Mouse (Mus musculus) right cerebral cortex, postnatal 25 days (tissue): ENCODE data around the gene Asnsd1.
"Not testable (repeated sequence)": the region's sequence is repeated elsewhere in the genome, so short reads cannot be mapped to it uniquely, and the experiment has no call there.

Experiments
- DNase-seq: peaks from one replicate; pipeline ENCODE4 v3.0.0; 2022

Gene Asnsd1

DNA sequence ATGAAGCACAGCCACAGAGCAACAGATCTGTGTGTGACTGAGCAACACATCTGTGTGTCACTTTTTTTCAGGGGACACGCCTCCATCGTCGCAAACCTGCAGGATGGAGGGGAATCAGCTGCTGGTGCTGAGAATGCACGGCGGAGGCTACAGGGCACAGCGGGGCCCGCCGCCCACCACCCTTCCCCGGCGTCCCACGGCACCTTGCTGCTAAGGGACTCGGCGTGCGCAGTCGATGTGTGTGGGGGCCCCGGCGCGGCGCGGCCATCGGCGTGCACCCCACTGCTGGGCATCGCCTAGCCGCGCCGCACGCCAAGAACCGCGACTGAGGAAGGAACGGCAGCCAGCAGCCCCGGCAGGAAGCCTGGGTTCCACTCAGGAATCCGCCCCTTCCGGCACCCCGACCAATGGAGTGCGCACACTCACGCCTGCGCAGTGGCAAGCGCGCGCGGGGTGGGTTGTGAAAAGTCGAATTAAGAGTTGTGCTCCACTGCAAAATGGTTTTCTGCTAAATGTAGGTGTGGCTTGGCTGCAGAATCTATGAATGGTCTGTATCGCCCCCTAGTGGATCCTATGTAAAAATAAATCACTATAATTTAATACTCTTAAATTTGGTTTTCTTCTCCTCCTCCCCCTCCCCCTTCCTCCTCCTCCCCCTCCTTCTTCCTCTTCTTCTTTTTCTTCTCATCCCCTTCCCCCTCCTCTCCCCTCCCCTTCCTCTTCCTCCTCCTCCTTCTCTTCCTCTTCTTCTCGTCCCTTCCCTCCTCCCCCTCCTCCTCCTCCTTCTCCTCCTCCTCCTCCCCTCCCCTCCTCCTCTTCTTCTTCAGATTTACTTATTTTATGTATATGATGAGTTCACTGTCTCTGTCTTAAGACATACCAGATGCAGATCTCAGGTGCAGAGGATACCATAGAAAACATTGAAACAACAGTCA lies at the start of gene Asnsd1, which contains the start of the genes Asdurf and Gm28551:
Gene Asnsd1 (minus strand): TSS at position 426 of the 935 bp plus-strand sequence.
Gene Asdurf (minus strand): TSS at position 293 of the 935 bp plus-strand sequence.
Gene Gm28551 (minus strand): TSS at position 341 of the 935 bp plus-strand sequence.
- peak; percentile 97 for DNase-seq

- DNase-seq, result peak; percentile 24
These were observed 41.6 kb upstream of the Asnsd1 start for GRCm38 (mm10) chr1:53393936-53394760.

DNA sequence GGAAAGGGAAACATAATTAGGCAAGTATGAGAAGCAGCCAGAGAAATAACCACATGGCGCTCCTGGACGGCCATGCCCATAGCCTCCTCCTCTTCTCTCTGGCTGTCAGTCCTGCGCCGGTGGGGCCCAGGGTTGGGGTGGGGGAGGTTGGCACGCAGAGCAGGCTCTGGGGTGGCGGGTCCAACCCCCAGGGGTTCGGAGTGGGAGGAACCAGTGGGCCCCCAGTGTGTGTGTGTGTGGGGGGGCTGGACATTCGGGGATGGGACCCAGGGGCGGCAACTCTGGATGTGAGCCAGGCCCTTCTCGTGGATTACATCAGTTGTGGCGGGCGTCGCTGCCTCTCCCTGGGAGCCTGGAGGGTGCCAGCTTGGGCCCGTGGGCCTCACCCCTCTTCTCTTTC lies 36.2 kb upstream of the Asnsd1 start:
- no peak for DNase-seq

- no peak for DNase-seq
These were observed 31.6 kb upstream of the Asnsd1 start for GRCm38 (mm10) chr1:53384085-53384688.

- DNase-seq, result no peak
These were observed 25.2 kb upstream of the Asnsd1 start for GRCm38 (mm10) chr1:53377731-53378130.

GRCm38 (mm10) chr1:53375965-53376364 lies 23.4 kb upstream of the Asnsd1 start:
- DNase-seq, result not testable (repeated sequence)

GRCm38 (mm10) chr1:53358988-53359387 lies 6.4 kb upstream of the Asnsd1 start:
- no peak for DNase-seq

DNA sequence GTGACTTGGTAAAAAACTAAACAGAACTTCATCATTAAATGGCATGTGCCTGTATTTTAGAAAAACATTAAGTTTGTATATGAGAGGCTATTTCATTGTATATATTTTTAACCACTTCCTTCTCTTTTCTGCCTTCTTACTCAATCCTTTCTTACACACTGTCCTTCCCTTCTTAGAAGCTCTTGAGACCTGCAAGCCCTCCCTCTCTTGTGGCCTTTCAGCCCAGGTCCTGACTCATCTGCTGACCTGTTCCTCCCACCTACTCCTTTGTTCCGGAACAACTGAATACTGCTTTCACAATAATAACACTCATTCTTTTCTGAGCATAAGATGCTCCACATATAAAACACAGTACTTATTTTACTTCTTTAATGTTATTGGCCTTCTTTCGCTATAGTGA lies 11.5 kb downstream of the Asnsd1 start:
- no peak for DNase-seq

GRCm38 (mm10) chr1:53337403-53337802 lies 15.1 kb downstream of the Asnsd1 start:
- not testable (repeated sequence) for DNase-seq

DNA sequence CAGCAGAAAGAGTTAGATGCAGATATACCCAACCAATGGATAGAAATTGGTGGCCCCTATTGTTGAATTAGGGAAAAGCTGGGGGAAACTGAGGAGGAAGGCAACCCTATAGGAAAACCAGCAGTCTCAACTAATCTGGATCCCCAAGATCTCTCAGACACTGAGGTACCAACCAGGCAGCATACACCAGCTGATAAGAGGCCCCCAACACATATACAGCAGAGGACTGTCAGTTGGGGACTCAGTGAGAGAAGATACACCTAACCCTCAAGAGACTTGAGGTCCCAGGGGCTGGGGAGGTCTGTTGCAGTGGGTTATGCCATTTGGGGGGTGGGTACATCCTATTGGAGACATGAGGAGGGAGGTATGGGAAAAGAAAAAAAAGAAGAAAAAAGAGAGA lies 17.1 kb downstream of the Asnsd1 start:
- DNase-seq, result no peak

GRCm38 (mm10) chr1:53333527-53333926 lies 19.0 kb downstream of the Asnsd1 start:
- not testable (repeated sequence) for DNase-seq

GRCm38 (mm10) chr1:53324827-53325494 lies 27.6 kb downstream of the Asnsd1 start:
- DNase-seq, result no peak

DNA sequence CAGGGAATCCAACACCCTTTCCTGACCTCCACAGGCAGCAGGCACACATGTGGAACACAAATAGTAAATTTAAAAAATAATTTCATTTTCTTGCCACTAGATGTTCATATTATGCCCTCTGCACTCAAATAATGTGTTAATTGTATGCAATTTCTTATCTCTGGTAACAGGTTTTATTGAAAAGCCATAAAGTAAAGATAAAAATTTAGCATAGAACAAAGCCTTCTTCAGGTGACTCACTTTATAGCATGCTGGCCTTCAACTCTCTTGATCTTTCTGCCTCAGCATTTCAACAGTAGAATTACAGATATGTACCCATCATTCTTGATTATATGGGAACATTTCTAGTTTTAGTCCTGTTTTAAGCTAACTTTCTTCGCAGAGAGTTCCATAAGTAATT lies 28.3 kb downstream of the Asnsd1 start:
- no peak for DNase-seq

- DNase-seq, result no peak
These were observed 29.3 kb downstream of the Asnsd1 start for GRCm38 (mm10) chr1:53323254-53323653.

DNA sequence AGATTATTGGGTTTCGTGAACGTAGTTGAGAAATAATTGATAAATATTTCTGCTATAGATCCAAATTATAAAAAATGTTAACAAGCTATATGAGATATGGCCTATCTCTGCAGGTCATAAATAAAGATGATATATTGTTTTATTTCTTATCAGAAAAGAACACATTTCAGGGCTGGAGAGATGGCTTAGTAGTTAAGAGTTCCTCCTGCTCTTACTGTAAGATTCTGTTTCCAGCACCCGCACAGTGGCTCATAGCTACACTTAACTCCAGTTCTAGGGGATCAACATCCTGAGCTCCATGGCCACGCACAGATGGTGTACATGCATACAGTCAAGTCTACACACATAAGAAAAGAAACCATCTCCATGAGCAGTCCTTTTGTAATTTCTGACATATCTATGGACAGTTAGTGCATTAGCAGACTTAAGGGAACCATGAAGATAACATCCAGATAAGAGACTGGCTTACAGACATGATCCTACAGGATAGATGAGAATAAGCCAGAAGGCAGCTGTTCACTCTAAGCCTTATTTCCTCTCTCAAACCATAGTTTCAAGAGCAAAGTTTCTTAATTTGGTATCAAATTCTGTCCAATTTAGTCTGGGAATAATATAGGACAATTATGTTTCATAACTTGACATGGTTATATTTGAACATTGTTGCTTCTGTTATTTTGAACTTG lies 30.7 kb downstream of the Asnsd1 start:
- DNase-seq, result no peak

DNA sequence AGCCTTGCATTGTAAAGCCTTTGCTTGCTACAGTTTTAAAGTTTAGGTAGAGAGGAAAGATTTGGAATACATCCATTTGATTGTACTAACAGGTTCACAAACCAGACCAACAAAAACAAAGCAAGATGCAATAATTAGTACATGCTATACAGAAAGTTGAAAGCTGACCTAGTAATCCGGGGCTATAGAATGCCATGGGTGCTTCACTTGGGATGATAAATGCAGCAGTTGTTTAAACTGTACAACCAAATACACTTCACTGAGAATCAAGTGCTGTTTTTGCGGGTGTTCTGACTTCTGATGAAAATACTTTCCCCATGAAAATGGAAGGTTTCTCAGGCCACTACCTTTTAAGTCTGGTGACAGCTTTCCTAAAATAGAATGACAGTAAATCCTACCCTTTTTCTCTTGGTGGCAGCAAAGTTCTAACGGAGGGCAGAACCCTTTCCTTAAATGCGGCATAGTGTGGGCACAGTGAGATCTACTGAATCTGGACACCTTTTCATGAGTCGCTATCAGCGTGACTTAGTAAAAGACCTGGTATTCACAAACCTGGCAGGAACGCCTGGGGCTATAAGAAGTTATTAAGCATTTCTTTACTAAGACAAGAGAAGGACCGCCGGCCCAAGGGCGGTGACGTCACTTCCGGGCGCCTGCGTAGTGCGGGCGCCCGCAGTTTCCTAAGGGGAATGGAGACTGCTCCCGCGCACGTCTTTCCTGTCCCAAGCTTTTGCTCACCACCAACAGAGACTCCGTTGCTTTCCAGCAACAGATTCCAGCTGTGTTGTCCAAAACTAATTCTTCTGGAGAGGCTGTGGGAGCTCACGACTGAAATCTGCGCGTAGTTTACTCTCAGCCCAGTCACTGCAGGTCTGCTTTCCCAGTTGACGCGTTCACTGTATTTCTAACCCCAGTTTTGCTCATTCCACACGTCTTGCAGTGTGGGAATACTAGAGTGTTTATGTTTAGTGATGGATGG lies 39.3 kb downstream of the Asnsd1 start, which contains the start of gene Osgepl1:
Gene Osgepl1 (plus strand): TSS at position 636 of the 979 bp plus-strand sequence.
- DNase-seq, result peak; percentile 85

- DNase-seq, result no peak
These were observed 52.0 kb downstream of the Asnsd1 start for GRCm38 (mm10) chr1:53300506-53300905.

DNA sequence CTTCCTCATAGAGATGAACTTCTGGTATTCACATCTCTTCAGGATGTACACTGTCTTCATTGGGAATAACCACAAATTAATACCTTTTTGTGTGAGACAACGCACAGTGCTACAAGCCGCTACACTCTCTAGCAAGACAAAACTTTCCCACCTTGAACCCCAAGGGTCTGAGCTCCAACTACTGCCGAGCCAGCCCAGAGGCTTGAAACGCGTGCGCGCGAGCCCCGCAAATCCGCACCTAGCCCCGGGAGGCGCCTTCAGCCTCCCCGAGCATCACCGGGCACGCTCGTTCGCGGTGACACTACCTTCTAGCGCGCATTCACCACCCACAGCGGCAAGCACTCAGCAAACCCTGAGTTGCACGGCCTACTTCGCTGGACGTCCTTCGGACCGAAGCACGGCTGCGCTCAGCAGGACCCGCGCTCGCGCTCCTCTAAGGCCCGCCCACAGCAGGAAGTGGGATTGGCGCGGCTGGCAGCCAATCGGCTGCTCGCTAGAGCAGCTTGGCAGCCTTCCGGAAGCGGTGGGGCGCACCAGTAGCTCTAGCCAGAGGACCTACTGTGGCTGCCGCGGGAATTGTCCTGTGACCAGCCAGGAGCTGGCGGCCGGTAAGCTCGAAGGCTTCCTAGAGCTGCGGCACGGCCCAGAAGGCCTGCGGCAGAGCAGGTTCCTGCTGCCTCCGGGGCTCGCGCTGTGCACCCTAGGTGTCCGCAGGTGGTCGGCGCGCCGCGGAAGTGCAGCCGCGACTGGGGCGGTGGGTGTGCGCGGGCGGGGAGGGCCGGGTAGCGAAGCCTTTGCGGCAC lies 55.8 kb downstream of the Asnsd1 start, which contains the start of the genes Pms1, Ormdl1 and Gm28778:
Gene Pms1 (minus strand): TSS at position 438 of the 803 bp plus-strand sequence.
Gene Ormdl1 (plus strand): TSS at position 515 of the 803 bp plus-strand sequence.
Gene Gm28778 (plus strand): TSS at position 531 of the 803 bp plus-strand sequence.
- DNase-seq, result peak; percentile 97
